Mouse (Mus musculus) cortical plate, adult 2 months (tissue): ENCODE data around the gene Clta.

Experiments used
- CTCF ChIP-seq: fragments of 200-500 bp; IDR thresholded peaks from 2 replicates; pipeline ENCODE4 v1.5.1; 2011; ENCODE audit warnings: mild to moderate bottlenecking, control low read depth, low read length; ENCODE audit not compliant: insufficient read depth; ENCODE audit errors: extremely low read depth
- POLR2A ChIP-seq: fragments of 200-500 bp; IDR thresholded peaks from 2 replicates; pipeline ENCODE4 v1.6.1; 2011; ENCODE audit warnings: mild to moderate bottlenecking, low read length, control low read depth; ENCODE audit not compliant: insufficient read depth; ENCODE audit errors: extremely low read depth

- TF ChIP-seq POLR2A (no peak), CTCF (no peak)
These were observed 46.3 kb upstream of the Clta start for GRCm38 (mm10) chr4:43957846-43958461.
